13 mouse cellular contexts compared by ENCODE assay signal in genomic region chr8:19719513-19719912, GRCm38 (mm10). TPM values are rescaled to one million over a fixed set of nuclear protein-coding genes. Genes with fewer than 3 reads are reported as not detected.
"Had no signal": no experiment of that assay in that cellular context is flagged by ENCODE, and none has a peak within 500 bp of the region (broad histone marks: within the 10 kb centered on the region; RNA-seq: fewer than 3 reads in every experiment).

No protein-coding gene starts in this region.

RNA-seq across cellular contexts. Expression of gene 4930467E23Rik, which starts 9.9 kb away (rescaled TPM):
- total RNA-seq: monocyte, adult 5-6 weeks; neutrophil, adult 5-6 weeks had no signal
- polyA plus RNA-seq: kidney, embryonic 16.5 days; limb, embryonic 15.5 days; liver, embryonic 12.5 days; liver, embryonic 16.5 days; lung, embryonic 14.5 days; macrophage; midbrain, embryonic 11.5 days; midbrain, embryonic 15.5 days; neural tube, embryonic 12.5 days; stomach, embryonic 15.5 days; thymus, postnatal 0 days had no signal
